Mouse (Mus musculus) neural tube, embryonic 14.5 days (tissue): ENCODE measurements around the gene Nr1d2. TPM values are rescaled to one million over a fixed set of nuclear protein-coding genes. Genes with fewer than 3 reads are reported as not detected.
"Not testable (repeated sequence)": the region's sequence is repeated elsewhere in the genome, so short reads cannot be mapped to it uniquely, and the experiment has no call there.

Source experiments
- ATAC-seq: fragments of 200-750 bp; cut with Nextera tagmentation; 2 replicates; pipeline ENCODE4 v1.8.0; 2017; ENCODE audit warnings: low read depth, mild to moderate bottlenecking, moderate TSS enrichment, moderate library complexity
- H3K27ac ChIP-seq: fragments of 300-500 bp; sonication (generic); 2 replicates; pipeline ENCODE4 v1.5.1; 2014; ENCODE audit warnings: low read depth, mild to moderate bottlenecking, control low read depth, low read length, moderate library complexity, mixed read lengths
- H3K27me3 ChIP-seq: fragments of 300-500 bp; sonication (generic); 2 replicates; pipeline ENCODE4 v1.6.1; 2014; ENCODE audit warnings: low read length; ENCODE audit not compliant: control insufficient read depth, insufficient read depth
- H3K36me3 ChIP-seq: fragments of 300-500 bp; sonication (generic); 2 replicates; pipeline ENCODE4 v1.6.1; 2014; ENCODE audit warnings: low read length, mixed read lengths; ENCODE audit not compliant: control insufficient read depth, insufficient read depth
- H3K4me1 ChIP-seq: fragments of 300-500 bp; sonication (generic); 2 replicates; pipeline ENCODE4 v1.6.1; 2014; ENCODE audit warnings: low read length; ENCODE audit not compliant: control insufficient read depth, insufficient read depth
- H3K4me2 ChIP-seq: fragments of 300-500 bp; sonication (generic); 2 replicates; pipeline ENCODE4 v1.6.1; 2014; ENCODE audit warnings: mild to moderate bottlenecking, low read depth, low read length, control low read depth
- H3K4me3 ChIP-seq: fragments of 300-500 bp; sonication (generic); 2 replicates; pipeline ENCODE4 v1.5.1; 2014; ENCODE audit warnings: low read depth, low read length, control low read depth, mixed read lengths
- H3K9ac ChIP-seq: fragments of 300-500 bp; sonication (generic); replicated peaks from 2 replicates; pipeline ENCODE4 v1.6.1; 2014; ENCODE audit warnings: low read depth, mild to moderate bottlenecking, control low read depth, low read length, mixed read lengths
- H3K9me3 ChIP-seq: fragments of 300-500 bp; sonication (generic); 2 replicates; pipeline ENCODE4 v1.6.1; 2016; ENCODE audit warnings: low read length; ENCODE audit not compliant: control insufficient read depth
- WGBS: fragments of 180-500 bp; shearing (Covaris S2); extraction: QIAGEN DNeasy Blood & Tissue Kit; methylation state at CpG from one replicate; pipeline ENCODE4 v1.1.7; 2014; 5-methylcytosine and 5-hydroxymethylcytosine counted together
- polyA plus RNA-seq: library from polyadenylated mRNA; unstranded; fragments of >200 nt; fragmentation: Nextera tagmentation; extraction: Ambion mirVana; gene quantifications from 2 replicates; pipeline ENCODE4 v1.2.1, GENCODE M21; 2014

Gene Nr1d2
- polyA plus RNA-seq, 1 experiment from 2014 or later: 9.1 TPM

DNA sequence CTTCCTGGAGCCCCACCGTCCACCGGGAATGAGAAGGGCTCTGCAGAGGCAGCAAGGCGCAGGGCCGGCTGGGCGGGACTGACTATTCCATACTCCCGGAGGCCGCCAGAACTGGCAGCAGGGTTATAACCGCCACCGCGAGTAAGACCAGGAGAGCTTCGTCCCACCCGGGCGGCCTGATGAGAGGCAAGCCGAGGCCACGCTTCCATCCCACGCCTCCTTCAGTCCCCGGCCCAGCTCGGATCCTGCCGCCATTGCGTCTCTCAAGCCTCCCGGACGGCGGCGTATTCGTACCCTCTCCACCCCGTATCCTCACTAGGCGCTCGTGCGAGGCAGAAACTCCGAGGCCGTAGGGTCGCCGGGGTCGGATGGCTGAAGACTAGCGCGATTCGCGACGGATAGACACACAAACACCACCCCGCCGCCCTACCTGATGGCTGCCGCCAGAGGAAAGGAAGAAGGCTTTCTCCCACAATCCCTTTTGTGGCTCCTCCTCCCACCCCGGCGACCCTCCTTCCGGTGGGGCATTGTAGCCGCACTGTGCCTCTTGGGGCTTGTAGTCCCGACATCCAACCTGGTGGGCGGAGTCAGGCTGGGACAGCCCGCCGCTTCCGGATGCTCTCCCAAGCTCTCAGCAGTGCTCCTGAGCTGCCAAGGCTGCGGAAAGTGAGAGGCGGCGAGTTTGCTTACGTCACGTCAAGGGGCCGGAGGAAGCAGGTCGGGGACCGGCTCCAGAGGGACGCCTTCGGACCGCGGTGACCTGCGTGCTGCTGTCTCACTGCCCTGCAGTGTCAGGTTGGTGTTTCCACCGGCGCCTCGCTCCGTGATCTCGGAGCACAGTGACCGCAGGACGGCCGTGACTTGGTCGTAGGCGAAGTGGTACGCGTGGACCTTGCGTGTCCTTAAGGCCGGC is 31.9 kb upstream of the Nr1d2 start, which contains the start of the genes Nkiras1 and Rpl15:
Gene Nkiras1 (plus strand): TSS at position 608 of the 913 bp plus-strand sequence.
Gene Rpl15 (minus strand): TSS at position 863 of the 913 bp plus-strand sequence.
- peak within 1 kb of the TSS; percentile 93 for H3K9ac ChIP-seq
- H3K9me3 ChIP-seq: no peaks in the 10 kb centered on the region
- peak; percentile 99 for ATAC-seq
- H3K27ac ChIP-seq: peak within 1 kb of the TSS; percentile 87
- under 1% methylated on average over 78 of the region's 78 CpGs for WGBS
- no peaks in the 10 kb centered on the region for H3K27me3 ChIP-seq
- H3K36me3 ChIP-seq: peaks cover 4% of the 10 kb centered on the region; the same call in 1 of the 2 replicates
- H3K4me3 ChIP-seq: peak within 1 kb of the TSS; percentile 66
- peak within 1 kb of the TSS; percentile 90 for H3K4me2 ChIP-seq
- H3K4me1 ChIP-seq: peaks cover 11% of the 10 kb centered on the region

DNA sequence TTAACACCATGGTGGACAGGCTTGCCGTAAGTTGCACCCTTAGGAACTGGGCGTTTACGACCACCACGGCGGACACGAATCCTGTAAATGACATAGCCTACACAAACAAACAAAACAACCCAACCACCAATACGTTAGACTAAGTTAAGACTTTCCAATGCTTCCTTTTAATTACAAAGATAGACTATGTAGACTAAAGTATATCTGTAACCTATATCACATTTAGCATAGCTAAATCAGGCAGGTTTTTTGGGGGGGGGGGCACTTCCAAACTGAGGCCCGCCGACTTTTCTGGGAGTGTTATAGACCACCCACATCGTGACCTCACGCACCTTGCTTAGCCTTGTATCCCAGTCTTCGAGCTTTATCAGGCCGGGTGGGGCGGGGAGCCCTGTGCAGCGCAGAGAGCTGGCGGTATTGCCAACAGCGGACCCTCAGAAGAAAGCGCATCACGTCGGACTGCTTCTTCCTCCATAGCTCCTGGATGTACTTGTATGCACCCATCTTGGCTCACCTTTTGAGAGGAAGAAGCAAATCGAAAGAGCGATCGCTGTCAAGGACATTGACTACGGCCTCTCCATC is 31.1 kb upstream of the Nr1d2 start:
- not testable (repeated sequence) for H3K36me3 ChIP-seq, H3K9me3 ChIP-seq, H3K27me3 ChIP-seq
- peak; percentile 8 for ATAC-seq
- peak overlapping the region; percentile 87 for H3K27ac ChIP-seq
- H3K4me1 ChIP-seq: peaks cover 11% of the 10 kb centered on the region
- under 1% methylated on average over 19 of the region's 24 CpGs for WGBS
- H3K9ac ChIP-seq: peak overlapping the region; percentile 93
- peak overlapping the region; percentile 66 for H3K4me3 ChIP-seq
- peak overlapping the region; percentile 90 for H3K4me2 ChIP-seq

DNA sequence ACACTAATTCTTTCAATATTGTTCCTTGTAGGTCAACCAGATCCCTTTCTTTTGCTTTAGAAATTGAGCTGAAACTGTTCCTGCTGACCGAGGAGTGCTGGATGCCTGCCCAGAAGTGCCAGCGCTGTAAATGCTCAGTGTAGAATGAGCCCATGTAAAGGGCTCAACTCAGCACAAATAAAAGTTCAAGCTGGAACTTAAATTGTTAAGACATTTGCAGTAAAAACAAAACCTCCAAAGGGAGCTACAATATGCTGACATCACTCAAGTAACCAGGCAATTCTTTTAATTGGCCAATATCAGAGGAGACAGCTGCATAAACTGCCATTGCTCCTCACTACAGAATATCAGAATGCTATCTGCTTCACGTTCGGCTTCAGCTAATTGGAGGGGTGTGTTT is 24.5 kb upstream of the Nr1d2 start:
- ATAC-seq: peak; percentile 38; the same call in 1 of the 2 replicates
- H3K9ac ChIP-seq: no peak overlapping the region
- H3K4me3 ChIP-seq: no peak overlapping the region
- H3K4me2 ChIP-seq: no peak overlapping the region
- H3K9me3 ChIP-seq: no peaks in the 10 kb centered on the region
- peaks cover 8% of the 10 kb centered on the region; the same call in 1 of the 2 replicates for H3K36me3 ChIP-seq
- H3K27ac ChIP-seq: no peak overlapping the region
- WGBS: 50% methylated on average over 4 of the region's 4 CpGs
- H3K4me1 ChIP-seq: no peaks in the 10 kb centered on the region
- no peaks in the 10 kb centered on the region for H3K27me3 ChIP-seq

DNA sequence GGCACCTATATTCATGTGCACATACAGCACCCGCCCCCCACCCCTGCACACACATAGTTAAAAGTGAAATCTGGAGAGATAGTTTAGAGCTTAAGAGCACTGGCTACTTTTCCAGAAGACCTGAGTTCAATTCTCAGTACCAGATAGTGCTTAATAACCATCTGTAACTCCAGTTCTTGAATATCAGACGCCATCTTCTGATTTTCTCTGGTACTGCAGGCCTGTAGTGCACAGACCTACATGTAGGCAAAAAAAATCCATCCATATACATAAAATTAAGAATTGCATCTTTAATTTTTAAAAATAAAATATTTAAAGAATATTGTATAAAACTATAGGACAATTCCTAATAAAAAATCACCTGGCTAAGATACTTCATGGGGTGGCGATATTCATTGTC is 22.3 kb upstream of the Nr1d2 start:
- no peak for ATAC-seq
- 93% methylated on average over 3 of the region's 3 CpGs for WGBS

DNA sequence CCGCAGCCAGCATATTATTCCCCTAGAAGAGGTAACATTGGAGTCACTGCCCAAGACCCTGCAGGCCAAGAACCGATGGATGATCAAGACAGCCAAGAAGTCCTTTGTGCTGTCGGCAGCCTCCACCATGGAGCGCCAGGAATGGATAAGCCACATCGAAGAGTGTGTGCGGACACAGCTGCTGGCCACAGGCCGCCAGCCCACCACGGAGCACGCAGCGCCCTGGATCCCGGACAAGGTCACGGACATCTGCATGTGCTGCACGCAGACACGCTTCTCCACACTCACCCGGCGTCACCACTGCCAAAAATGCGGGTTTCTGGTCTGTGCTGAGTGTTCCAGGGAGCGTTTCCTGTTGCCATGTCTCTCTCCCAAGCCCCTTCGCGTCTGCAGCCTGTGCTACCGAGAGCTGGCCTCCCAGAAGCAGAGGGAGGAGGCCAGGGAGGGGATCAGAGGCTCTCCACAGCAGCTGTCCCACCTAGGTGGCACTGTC is 3.8 kb upstream of the Nr1d2 start:
- no peak for ATAC-seq
- Histone ChIP-seq H3K9me3 (no peaks in the 10 kb centered on the region), H3K9ac (no peak overlapping the region), H3K36me3 (no peaks in the 10 kb centered on the region), H3K27ac (no peak overlapping the region), H3K4me3 (no peak overlapping the region), H3K4me1 (no peaks in the 10 kb centered on the region), H3K4me2 (no peak overlapping the region), H3K27me3 (no peaks in the 10 kb centered on the region)
- 86% methylated on average over 21 of the region's 21 CpGs for WGBS

More for the DNA sequence above, 22.3 kb upstream of the Nr1d2 start:
- no peaks in the 10 kb centered on the region for H3K4me1 ChIP-seq
- peaks cover 4% of the 10 kb centered on the region; the same call in 1 of the 2 replicates for H3K36me3 ChIP-seq
- no peak overlapping the region for H3K4me2 ChIP-seq
- no peaks in the 10 kb centered on the region for H3K9me3 ChIP-seq
- H3K27ac ChIP-seq: no peak overlapping the region
- no peak overlapping the region for H3K4me3 ChIP-seq
- no peaks in the 10 kb centered on the region for H3K27me3 ChIP-seq
- H3K9ac ChIP-seq: no peak overlapping the region

DNA sequence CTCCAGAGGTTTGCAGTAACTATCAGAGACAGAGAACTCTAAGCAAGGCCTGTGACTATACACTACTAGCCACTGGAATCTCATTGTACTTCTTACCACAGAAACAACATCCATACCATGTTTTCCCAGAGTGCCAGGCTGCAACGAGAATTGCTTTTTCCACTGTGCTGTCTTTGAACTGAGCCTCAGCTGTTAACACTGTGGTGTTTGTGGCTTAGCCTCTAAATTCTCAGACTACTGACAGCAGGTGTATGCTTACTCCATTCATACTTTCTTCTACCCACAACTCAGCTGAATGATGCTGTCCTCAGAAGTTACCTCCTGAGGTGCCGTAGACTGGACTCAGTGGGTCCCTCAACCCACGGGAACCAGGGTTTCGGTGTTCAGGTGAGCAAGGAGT is 2.9 kb upstream of the Nr1d2 start:
- no peaks in the 10 kb centered on the region for H3K36me3 ChIP-seq
- 94% methylated on average over 4 of the region's 4 CpGs for WGBS

DNA sequence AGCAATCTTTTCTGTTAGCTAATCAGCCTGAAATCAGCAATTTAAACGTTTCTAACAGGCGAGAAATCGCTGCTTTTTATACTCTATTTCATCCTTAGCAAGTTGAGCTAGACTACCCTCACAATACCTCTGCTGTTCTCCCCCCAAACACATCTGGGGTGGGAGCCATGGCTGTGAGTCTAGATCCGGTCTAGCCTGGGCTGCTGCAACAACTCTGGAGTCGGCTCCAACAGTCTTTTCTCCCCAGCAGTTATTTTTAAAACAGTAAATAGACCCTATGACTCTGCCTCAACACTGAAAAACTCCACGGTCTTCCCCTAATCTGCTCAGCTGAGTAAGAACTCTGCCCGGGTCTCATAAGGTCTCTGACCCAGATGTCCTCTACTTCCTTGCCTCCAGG is 1.2 kb upstream of the Nr1d2 start:
- no peaks in the 10 kb centered on the region for H3K4me1 ChIP-seq

More for the DNA sequence above, 2.9 kb upstream of the Nr1d2 start:
- H3K4me3 ChIP-seq: no peak overlapping the region
- no peak for ATAC-seq
- H3K27ac ChIP-seq: no peak overlapping the region
- H3K9ac ChIP-seq: no peak overlapping the region
- H3K4me1 ChIP-seq: no peaks in the 10 kb centered on the region
- no peaks in the 10 kb centered on the region for H3K27me3 ChIP-seq
- no peaks in the 10 kb centered on the region for H3K9me3 ChIP-seq
- H3K4me2 ChIP-seq: no peak overlapping the region

DNA sequence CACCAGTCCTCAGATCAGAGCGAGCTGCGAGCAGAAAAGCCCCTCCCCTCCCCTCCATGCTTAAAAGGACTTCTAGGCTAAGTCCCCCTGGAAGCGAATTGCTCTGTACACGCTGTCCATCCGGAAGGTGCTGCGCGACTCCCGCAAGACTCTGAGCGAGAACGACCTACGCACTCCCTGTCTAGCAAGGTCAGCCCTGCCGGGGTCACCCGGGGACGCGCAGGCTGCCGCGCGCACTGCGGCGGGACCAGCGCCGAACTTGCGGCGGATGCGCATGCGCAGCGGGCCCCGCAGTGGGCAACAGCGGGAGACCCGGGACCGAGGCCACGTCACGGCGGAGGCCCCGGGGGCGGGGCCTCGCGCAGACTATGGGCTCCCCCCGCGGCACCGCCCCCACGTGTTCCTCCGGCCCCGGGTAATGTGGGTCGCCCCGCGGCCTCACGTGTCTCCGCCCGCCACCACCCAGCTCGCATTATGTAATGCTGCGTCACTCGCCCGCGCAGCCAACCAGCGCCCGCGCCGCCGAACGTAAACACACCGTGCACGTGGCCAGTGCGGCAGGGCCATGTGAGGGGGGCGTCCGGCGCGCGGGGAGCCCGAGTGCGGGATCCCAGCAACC is 687 bp downstream of the Nr1d2 start:
- Histone ChIP-seq H3K27me3 (no peaks in the 10 kb centered on the region), H3K4me2 (peak overlapping the region; percentile 53), H3K9ac (peak overlapping the region; percentile 60), H3K4me3 (peak overlapping the region; percentile 84), H3K36me3 (no peaks in the 10 kb centered on the region), H3K9me3 (no peaks in the 10 kb centered on the region), H3K27ac (peak overlapping the region; percentile 82), H3K4me1 (no peaks in the 10 kb centered on the region)
- WGBS: 0% methylated on average over 62 of the region's 71 CpGs
- peak; percentile 96 for ATAC-seq

More for the DNA sequence above, 1.2 kb upstream of the Nr1d2 start:
- no peak overlapping the region for H3K27ac ChIP-seq
- ATAC-seq: no peak
- H3K27me3 ChIP-seq: no peaks in the 10 kb centered on the region
- WGBS: 72% methylated on average over 7 of the region's 7 CpGs
- no peaks in the 10 kb centered on the region for H3K36me3 ChIP-seq
- no peak overlapping the region for H3K4me3 ChIP-seq
- H3K4me2 ChIP-seq: no peak overlapping the region
- 0 out of 2 replicates have a peak overlapping the region, but pooled peaks have one; percentile 60 for H3K9ac ChIP-seq
- H3K9me3 ChIP-seq: no peaks in the 10 kb centered on the region
